Mouse (Mus musculus) C2C12 (cell line): ENCODE data around the gene Dlx5. TPM values are rescaled to one million over a fixed set of nuclear protein-coding genes. Genes with fewer than 3 reads are reported as not detected.

ENCODE experiments used
- H3K27me3 ChIP-seq: one replicate; pipeline ENCODE4 v1.6.1; 2011; ENCODE audit not compliant: control insufficient read depth, insufficient read depth, insufficient read length
- H3K36me3 ChIP-seq: one replicate; pipeline ENCODE4 v1.6.1; 2011; ENCODE audit not compliant: control insufficient read depth, insufficient read depth
- H3K4me3 ChIP-seq: one replicate; pipeline ENCODE4 v1.5.1; 2011; ENCODE audit warnings: mild to moderate bottlenecking, control low read depth; ENCODE audit not compliant: poor library complexity, insufficient read depth, severe bottlenecking
- H3K79me2 ChIP-seq: one replicate; pipeline ENCODE4 v1.6.1; 2011; ENCODE audit not compliant: control insufficient read depth, insufficient read depth
- H3K79me3 ChIP-seq: one replicate; pipeline ENCODE4 v1.6.1; 2011; ENCODE audit warnings: low read depth, control low read depth
- H3ac ChIP-seq: one replicate; pipeline ENCODE3; 2011; ENCODE audit warnings: low read depth; ENCODE audit not compliant: control insufficient read depth, insufficient read length
- CEBPB ChIP-seq: IDR thresholded peaks from one replicate; pipeline ENCODE4 v1.6.1; 2011; ENCODE audit warnings: low read depth, mild to moderate bottlenecking, control low read depth, moderate library complexity
- CTCF ChIP-seq: IDR thresholded peaks from one replicate; pipeline ENCODE4 v1.5.1; 2011; ENCODE audit not compliant: control insufficient read depth, insufficient read depth, insufficient read length
- FOSL1 ChIP-seq: IDR thresholded peaks from one replicate; pipeline ENCODE4 v1.8.0; 2011; ENCODE audit warnings: mild to moderate bottlenecking, low read length; ENCODE audit not compliant: poor library complexity, insufficient read depth, severe bottlenecking
- MAX ChIP-seq: IDR thresholded peaks from one replicate; pipeline ENCODE4 v1.6.1; 2011; ENCODE audit warnings: mild to moderate bottlenecking, control low read depth
- MYOD1 ChIP-seq: IDR thresholded peaks from one replicate; pipeline ENCODE4 v1.6.1; 2011; ENCODE audit warnings: low read depth; ENCODE audit not compliant: control insufficient read depth, insufficient read length
- MYOG ChIP-seq: IDR thresholded peaks from one replicate; pipeline ENCODE4 v1.6.1; 2011; ENCODE audit not compliant: control insufficient read depth, insufficient read length; ENCODE audit errors: extremely low read depth
- USF1 ChIP-seq: IDR thresholded peaks from one replicate; pipeline ENCODE4 v1.6.1; 2011; ENCODE audit warnings: low read depth, mild to moderate bottlenecking, control low read depth, moderate library complexity
- polyA plus RNA-seq: library from polyadenylated mRNA; unstranded; fragments of >200 nt; fragmentation: generic; extraction: Trizol; gene quantifications from one replicate; pipeline ENCODE4 v1.2.1, GENCODE M21; 2012; ENCODE audit warnings: missing spikeins

The Dlx5 gene
- polyA plus RNA-seq, 1 experiment = not detected

DNA sequence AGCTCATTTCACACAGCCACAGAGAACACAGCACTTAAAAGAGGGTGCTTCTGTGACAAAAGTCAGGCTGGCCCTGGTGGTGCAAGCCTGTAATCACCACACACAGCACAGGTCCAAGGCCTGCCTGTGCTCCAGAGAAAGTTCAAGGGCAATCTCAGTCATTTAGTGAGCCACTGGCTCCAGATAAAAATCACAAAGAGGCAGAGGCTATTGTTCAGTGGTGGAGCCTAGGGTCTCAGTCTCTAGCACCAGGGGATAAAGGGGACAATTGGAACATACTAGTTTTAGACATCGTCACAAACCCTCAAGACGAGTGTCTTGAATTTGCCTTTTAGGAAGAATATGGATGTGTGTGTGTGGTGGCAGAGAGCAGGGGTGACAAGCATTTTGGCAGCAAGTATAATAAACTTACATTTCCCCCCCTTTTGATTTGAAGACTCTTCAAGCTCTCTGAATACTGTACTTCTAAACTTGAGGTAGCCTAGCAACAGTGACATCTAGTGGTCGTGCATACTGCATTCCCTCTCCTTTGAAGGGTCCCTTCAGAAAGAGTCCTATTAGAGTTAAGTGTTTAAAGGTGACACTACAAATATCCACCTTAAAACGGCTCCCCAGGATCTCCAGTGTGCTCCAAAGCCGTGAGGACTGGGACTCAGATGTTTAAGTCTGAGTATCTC lies 33.1 kb upstream of the Dlx5 start:
- Histone ChIP-seq H3K27me3 (peaks cover 3% of the 10 kb centered on the region), H3K4me3 (no peak overlapping the region), H3ac (no peak overlapping the region), H3K79me2 (no peaks in the 10 kb centered on the region), H3K36me3 (no peaks in the 10 kb centered on the region), H3K79me3 (no peaks in the 10 kb centered on the region)
- TF ChIP-seq MAX (no peak), USF1 (no peak), MYOG (no peak), FOSL1 (no peak), CTCF (no peak), MYOD1 (no peak), CEBPB (no peak)

- H3K79me2 ChIP-seq = no peaks in the 10 kb centered on the region
- H3K27me3 ChIP-seq = peaks cover 3% of the 10 kb centered on the region
- H3K36me3 ChIP-seq = no peaks in the 10 kb centered on the region
- no peaks in the 10 kb centered on the region for H3K79me3 ChIP-seq
- no peak for TF ChIP-seq MYOD1
- TF ChIP-seq MAX = no peak
- TF ChIP-seq MYOG = no peak
- no peak for TF ChIP-seq USF1
- TF ChIP-seq FOSL1 = no peak
- no peak for TF ChIP-seq CTCF
- TF ChIP-seq CEBPB = no peak
- H3K4me3 ChIP-seq = no peak overlapping the region
- no peak overlapping the region for H3ac ChIP-seq
Observed at GRCm38 (mm10) chr6:6914304-6914703, 32.4 kb upstream of the Dlx5 start.

GRCm38 (mm10) chr6:6909586-6909985 lies 27.7 kb upstream of the Dlx5 start:
- Histone ChIP-seq H3ac (no peak overlapping the region), H3K79me2 (no peaks in the 10 kb centered on the region), H3K4me3 (no peak overlapping the region), H3K27me3 (no peaks in the 10 kb centered on the region), H3K79me3 (no peaks in the 10 kb centered on the region), H3K36me3 (no peaks in the 10 kb centered on the region)
- TF ChIP-seq USF1 (no peak), FOSL1 (no peak), CTCF (no peak), MYOG (no peak), MYOD1 (no peak), CEBPB (no peak), MAX (no peak)

DNA sequence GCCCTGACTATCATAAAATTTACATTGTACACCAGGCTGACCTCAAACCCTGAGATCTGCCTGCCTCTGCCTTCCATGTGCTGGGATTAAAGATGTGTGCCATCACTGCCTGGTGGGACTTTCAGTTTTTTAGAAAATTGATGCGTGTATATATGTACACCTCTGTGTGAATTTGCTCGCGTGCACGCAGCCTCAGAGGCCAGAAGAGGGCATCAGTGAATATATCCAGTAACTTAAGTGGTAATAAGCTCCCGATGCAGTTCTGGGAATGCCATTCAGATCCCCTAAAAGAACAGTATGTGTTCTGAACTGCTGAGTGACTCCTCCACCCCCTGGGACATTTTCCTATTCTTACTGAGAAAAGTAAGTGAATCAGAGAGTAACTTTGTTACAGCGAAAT lies 8.2 kb upstream of the Dlx5 start:
- TF ChIP-seq CTCF = no peak
- no peak for TF ChIP-seq MYOG
- TF ChIP-seq MAX = no peak
- TF ChIP-seq FOSL1 = no peak
- no peak for TF ChIP-seq CEBPB
- no peak for TF ChIP-seq USF1
- TF ChIP-seq MYOD1 = no peak
- peaks cover 4% of the 10 kb centered on the region for H3K27me3 ChIP-seq
- no peaks in the 10 kb centered on the region for H3K36me3 ChIP-seq
- H3K79me2 ChIP-seq = no peaks in the 10 kb centered on the region
- no peak overlapping the region for H3ac ChIP-seq
- no peak overlapping the region for H3K4me3 ChIP-seq
- H3K79me3 ChIP-seq = no peaks in the 10 kb centered on the region

DNA sequence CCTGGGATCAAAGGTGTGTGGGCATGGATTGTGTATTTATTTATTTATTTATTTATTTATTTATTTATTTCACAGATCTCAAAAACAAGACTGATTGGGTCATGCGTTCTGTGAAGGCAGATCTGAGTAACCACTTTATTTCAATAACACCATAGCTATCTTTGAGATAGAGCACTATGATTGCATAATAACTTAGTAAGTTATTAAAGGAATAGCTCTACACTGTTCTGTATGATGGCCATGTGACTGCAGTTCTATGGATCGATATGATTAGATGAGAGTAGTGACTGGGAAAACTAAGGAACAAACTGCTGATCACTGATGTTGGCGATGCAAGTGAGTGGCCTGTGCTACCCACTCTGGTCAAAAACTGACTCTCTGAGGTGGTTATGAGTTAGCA lies 4.3 kb upstream of the Dlx5 start:
- Histone ChIP-seq H3K4me3 (no peak overlapping the region), H3K79me2 (no peaks in the 10 kb centered on the region), H3K36me3 (no peaks in the 10 kb centered on the region), H3K27me3 (peaks cover 21% of the 10 kb centered on the region), H3ac (no peak overlapping the region), H3K79me3 (no peaks in the 10 kb centered on the region)
- TF ChIP-seq MAX (no peak), MYOG (no peak), CEBPB (no peak), CTCF (no peak), MYOD1 (no peak), USF1 (no peak), FOSL1 (no peak)

- no peak overlapping the region for H3ac ChIP-seq
- no peaks in the 10 kb centered on the region for H3K79me3 ChIP-seq
- no peaks in the 10 kb centered on the region for H3K36me3 ChIP-seq
- H3K4me3 ChIP-seq = no peak overlapping the region
- H3K27me3 ChIP-seq = peaks cover 35% of the 10 kb centered on the region
- H3K79me2 ChIP-seq = no peaks in the 10 kb centered on the region
- TF ChIP-seq USF1 (no peak), CTCF (peak; percentile 53)
Observed at GRCm38 (mm10) chr6:6884897-6885296, 3.0 kb upstream of the Dlx5 start.
